Mouse (Mus musculus) granulocyte monocyte progenitor cell, adult 5-6 weeks (primary cell): Measurements from ENCODE around the gene Nit1. TPM values are rescaled to one million over a fixed set of nuclear protein-coding genes. Genes with fewer than 3 reads are reported as not detected.
A peak's percentile ranks its signal among the peaks of the same experiment; 100 is the strongest.

Experiments used
- ATAC-seq: replicated peaks from 2 replicates; pipeline ENCODE4 v1.8.0; 2016; ENCODE audit warnings: mild to moderate bottlenecking, moderate TSS enrichment, inconsistent platforms; ENCODE audit not compliant: poor library complexity, severe bottlenecking
- total RNA-seq, 2 experiments: library from RNA; stranded (forward) in 1 of 2; stranded (reverse) in 1 of 2; fragments of 200-712, 200-1000 nt in 1 of 2; fragments of >200 nt in 1 of 2; fragmentation: Nextera tagmentation in 1 of 2; gene quantifications; 2 replicates each; pipeline ENCODE4 v1.2.3; 2014 to 2017

Nit1 gene
- total RNA-seq, 2 experiments from 2014 or later: 24.6 to 28.1 TPM

DNA sequence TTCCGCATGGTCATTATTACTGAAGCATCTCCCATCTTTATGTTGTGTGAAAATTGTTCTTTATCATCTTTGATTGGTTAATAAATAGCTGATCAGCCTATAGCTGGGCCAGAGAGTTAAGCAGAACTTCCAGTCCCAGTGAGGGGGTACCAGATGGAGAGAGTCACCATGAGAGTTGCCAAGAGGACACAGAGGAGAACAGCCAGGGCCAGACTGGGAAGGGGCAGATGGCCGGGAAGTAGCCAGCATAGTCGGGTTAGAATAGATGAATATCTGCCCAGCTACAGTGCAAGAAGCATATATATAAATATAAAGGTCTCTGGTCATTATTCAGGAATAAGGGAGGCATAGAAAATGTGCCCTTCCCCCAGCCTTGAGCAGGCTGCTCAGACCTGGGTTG is 47.2 kb downstream of the Nit1 start:
- no peak for ATAC-seq

DNA sequence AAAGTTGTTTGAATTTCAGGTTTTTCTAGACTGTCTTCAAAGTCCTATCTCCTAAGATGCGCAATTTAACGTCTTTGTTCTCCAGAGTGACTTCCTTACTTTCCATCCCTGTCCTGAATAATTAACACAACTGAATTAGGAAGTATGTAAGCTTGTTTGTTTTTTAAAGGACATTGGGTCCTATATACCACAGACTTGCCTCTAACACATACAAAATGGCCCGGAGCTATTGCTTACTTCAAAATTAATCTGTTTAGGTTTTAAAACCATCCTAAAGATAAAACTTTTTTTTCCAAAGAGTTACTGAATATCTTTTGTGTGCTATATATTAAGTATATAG is 50.4 kb downstream of the Nit1 start:
- ATAC-seq: no peak

DNA sequence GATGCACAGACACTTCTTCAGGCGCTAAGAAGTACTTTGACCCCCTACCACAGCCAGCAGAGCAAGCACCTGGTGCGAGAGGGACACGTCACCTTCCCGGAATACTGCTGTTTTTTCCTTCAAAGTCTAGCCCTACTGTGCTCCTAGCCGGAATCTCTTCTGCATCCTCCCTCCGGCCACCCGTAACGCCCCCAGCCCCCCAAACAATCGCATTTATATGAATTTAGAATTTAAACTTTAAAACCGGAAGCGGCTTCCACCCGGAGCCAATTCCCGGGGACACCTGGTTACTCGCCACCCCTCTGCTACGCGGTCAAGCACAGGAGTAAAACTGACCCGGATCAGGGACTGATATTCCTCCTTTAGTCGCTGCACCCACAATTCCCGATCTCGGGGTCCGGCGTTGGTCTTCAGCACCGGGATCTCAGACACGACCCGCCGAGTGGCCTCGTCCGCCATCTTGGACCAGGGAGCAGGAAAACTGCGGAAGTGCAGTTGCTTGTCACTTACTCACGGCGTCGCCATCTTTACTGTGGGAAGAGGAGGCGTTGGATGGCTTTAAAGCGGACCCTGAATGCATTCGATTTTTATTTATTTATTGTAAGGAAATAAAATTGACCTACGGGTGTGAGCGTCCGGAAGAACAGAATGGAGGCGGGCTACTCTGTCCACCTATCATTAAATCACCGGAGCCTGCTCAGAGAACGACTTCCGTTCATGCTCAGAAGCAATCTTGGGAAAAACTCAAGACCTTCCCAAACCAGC is 51.0 kb downstream of the Nit1 start, which contains the start of gene Ufc1:
Gene Ufc1 (minus strand): TSS at position 727 of the 765 bp plus-strand sequence.
- ATAC-seq: peak; percentile 98

DNA sequence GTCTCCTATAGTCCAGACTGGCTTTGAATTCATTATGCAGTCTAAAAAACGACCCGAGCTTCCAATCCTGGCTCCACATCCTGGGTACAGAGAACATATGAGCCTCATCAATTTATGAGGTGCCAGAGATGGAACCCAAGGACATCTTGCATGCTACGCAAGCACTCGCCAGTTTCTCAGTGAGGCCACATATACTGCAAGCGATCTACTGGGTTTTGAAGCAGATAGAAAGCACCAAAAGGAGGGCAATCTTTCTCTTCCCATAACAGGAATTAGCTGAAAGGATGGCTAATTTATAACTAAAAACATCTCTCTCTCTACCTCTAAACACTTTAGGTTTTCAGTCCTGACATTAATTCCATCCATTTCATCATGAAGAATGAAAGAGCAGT is 51.5 kb downstream of the Nit1 start:
- ATAC-seq: no peak

DNA sequence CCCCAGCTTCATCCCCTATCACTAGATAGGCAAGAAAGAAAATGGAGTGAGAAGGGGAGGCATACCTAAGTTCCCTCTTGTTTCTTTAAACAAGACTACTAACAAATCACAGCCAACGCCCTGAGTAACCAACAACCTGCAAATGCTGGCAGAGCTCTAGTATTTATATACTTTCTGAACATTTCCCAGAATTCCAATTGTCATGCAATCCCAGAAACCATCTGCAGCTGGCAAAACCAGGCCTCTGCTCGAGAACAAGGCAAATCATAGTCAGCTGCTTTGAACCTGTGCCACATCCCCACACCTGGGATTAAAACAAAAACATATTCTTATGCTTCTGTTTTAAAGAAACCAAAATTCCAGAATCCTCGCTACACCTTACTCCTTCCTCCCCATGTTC is 52.1 kb downstream of the Nit1 start:
- no peak for ATAC-seq

DNA sequence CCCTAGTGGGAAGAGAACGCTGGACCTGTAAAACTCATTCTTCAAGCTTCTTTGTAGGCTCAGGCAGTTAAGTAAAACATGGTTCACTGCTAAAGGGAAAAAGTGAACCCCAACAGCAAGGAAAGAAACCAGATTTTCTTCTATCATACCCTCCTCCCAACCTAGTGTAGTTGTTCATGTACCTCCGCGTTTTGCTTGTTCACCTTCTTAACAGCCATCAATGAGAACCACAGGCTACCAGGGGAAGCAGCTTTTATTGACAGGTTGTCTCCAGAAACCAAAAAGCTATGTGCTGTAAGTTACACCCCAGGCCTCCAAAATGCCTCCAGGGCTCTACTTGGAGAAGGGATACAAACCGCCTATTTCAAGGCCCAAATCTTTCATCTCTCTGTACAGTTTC is 57.1 kb downstream of the Nit1 start:
- ATAC-seq: no peak

Other genes starting within 250 kb of the Nit1 start
- 1.7 and 3.8 TPM in 2 replicates for gene Cfap126, start 231.7 kb downstream of the Nit1 start, total RNA-seq (2014; fragmentation: Nextera tagmentation)
- 0.47 and 1.5 TPM in 2 replicates for gene Cfap126, start 231.7 kb downstream of the Nit1 start, total RNA-seq (2017)
- gene Sdhc, start 195.0 kb downstream of the Nit1 start, total RNA-seq (2014; fragmentation: Nextera tagmentation): 119 and 151 TPM in 2 replicates
- 110 and 112 TPM in 2 replicates for gene Sdhc, start 195.0 kb downstream of the Nit1 start, total RNA-seq (2017)
- 2.0 TPM in 1 of 2 replicates, not detected in the other for gene Mpz, start 194.9 kb downstream of the Nit1 start, total RNA-seq (2014; fragmentation: Nextera tagmentation)
- gene Mpz, start 194.9 kb downstream of the Nit1 start, total RNA-seq (2017): not detected in 2 replicates
- 11.7 and 11.8 TPM in 2 replicates for gene Pcp4l1, start 149.4 kb downstream of the Nit1 start, total RNA-seq (2014; fragmentation: Nextera tagmentation)
- 13.7 TPM in 2 replicates for gene Pcp4l1, start 149.4 kb downstream of the Nit1 start, total RNA-seq (2017)
- gene Nr1i3, start 131.7 kb downstream of the Nit1 start, total RNA-seq (2014; fragmentation: Nextera tagmentation): not detected in 2 replicates
- 0.10 and 0.17 TPM in 2 replicates for gene Nr1i3, start 131.7 kb downstream of the Nit1 start, total RNA-seq (2017)
- 30.1 and 30.3 TPM in 2 replicates for gene Tomm40l, start 123.1 kb downstream of the Nit1 start, total RNA-seq (2014; fragmentation: Nextera tagmentation)
- 20.7 and 21.2 TPM in 2 replicates for gene Tomm40l, start 123.1 kb downstream of the Nit1 start, total RNA-seq (2017)
- gene Apoa2, start 120.6 kb downstream of the Nit1 start, total RNA-seq (2014; fragmentation: Nextera tagmentation): 4.5 and 6.9 TPM in 2 replicates
- 3.7 and 8.0 TPM in 2 replicates for gene Apoa2, start 120.6 kb downstream of the Nit1 start, total RNA-seq (2017)
- gene Fcer1g, start 111.3 kb downstream of the Nit1 start, total RNA-seq (2014; fragmentation: Nextera tagmentation): 327 and 359 TPM in 2 replicates
- 143 and 171 TPM in 2 replicates for gene Fcer1g, start 111.3 kb downstream of the Nit1 start, total RNA-seq (2017)
- gene Adamts4, start 95.2 kb downstream of the Nit1 start, total RNA-seq (2014; fragmentation: Nextera tagmentation): not detected in 2 replicates
- gene Adamts4, start 95.2 kb downstream of the Nit1 start, total RNA-seq (2017): not detected in 2 replicates
- 270 and 271 TPM in 2 replicates for gene Ndufs2, start 94.3 kb downstream of the Nit1 start, total RNA-seq (2014; fragmentation: Nextera tagmentation)
- gene Ndufs2, start 94.3 kb downstream of the Nit1 start, total RNA-seq (2017): 358 and 391 TPM in 2 replicates
- gene B4galt3, start 75.3 kb downstream of the Nit1 start, total RNA-seq (2014; fragmentation: Nextera tagmentation): 24.7 and 25.6 TPM in 2 replicates
- gene B4galt3, start 75.3 kb downstream of the Nit1 start, total RNA-seq (2017): 14.7 and 19.0 TPM in 2 replicates
- 22.5 and 37.6 TPM in 2 replicates for gene Ppox, start 64.5 kb downstream of the Nit1 start, total RNA-seq (2014; fragmentation: Nextera tagmentation)
- 16.8 and 25.3 TPM in 2 replicates for gene Ppox, start 64.5 kb downstream of the Nit1 start, total RNA-seq (2017)
- 34.7 and 37.6 TPM in 2 replicates for gene Usp21, start 57.7 kb downstream of the Nit1 start, total RNA-seq (2014; fragmentation: Nextera tagmentation)
- gene Usp21, start 57.7 kb downstream of the Nit1 start, total RNA-seq (2017): 20.0 and 22.8 TPM in 2 replicates
- gene Ufc1, start 50.6 kb downstream of the Nit1 start, total RNA-seq (2014; fragmentation: Nextera tagmentation): 142 and 143 TPM in 2 replicates
- 108 and 113 TPM in 2 replicates for gene Ufc1, start 50.6 kb downstream of the Nit1 start, total RNA-seq (2017)
- 16.4 and 17.1 TPM in 2 replicates for gene Dedd, start 16.5 kb downstream of the Nit1 start, total RNA-seq (2014; fragmentation: Nextera tagmentation)
- gene Dedd, start 16.5 kb downstream of the Nit1 start, total RNA-seq (2017): 12.9 and 16.8 TPM in 2 replicates
- gene Pfdn2, start within 50 bp of the Nit1 start, total RNA-seq (2014; fragmentation: Nextera tagmentation): 35.6 and 62.6 TPM in 2 replicates
- gene Pfdn2, start within 50 bp of the Nit1 start, total RNA-seq (2017): 15.2 and 28.0 TPM in 2 replicates
- gene Klhdc9, start 15.2 kb upstream of the Nit1 start, total RNA-seq (2014; fragmentation: Nextera tagmentation): not detected in 2 replicates
- 0.52 and 0.77 TPM in 2 replicates for gene Klhdc9, start 15.2 kb upstream of the Nit1 start, total RNA-seq (2017)
- 1.5 and 2.4 TPM in 2 replicates for gene Nectin4, start 24.5 kb upstream of the Nit1 start, total RNA-seq (2014; fragmentation: Nextera tagmentation)
- gene Nectin4, start 24.5 kb upstream of the Nit1 start, total RNA-seq (2017): 0.99 and 1.6 TPM in 2 replicates
- 47.2 and 53.5 TPM in 2 replicates for gene Arhgap30, start 43.3 kb upstream of the Nit1 start, total RNA-seq (2014; fragmentation: Nextera tagmentation)
- gene Arhgap30, start 43.3 kb upstream of the Nit1 start, total RNA-seq (2017): 63.0 and 67.1 TPM in 2 replicates
- gene Usf1, start 65.7 kb upstream of the Nit1 start, total RNA-seq (2014; fragmentation: Nextera tagmentation): 51.3 and 64.2 TPM in 2 replicates
- gene Usf1, start 65.7 kb upstream of the Nit1 start, total RNA-seq (2017): 71.0 and 71.5 TPM in 2 replicates
- 10.1 and 14.9 TPM in 2 replicates for gene Tstd1, start 73.2 kb upstream of the Nit1 start, total RNA-seq (2014; fragmentation: Nextera tagmentation)
- gene Tstd1, start 73.2 kb upstream of the Nit1 start, total RNA-seq (2017): 3.7 TPM in 1 of 2 replicates, not detected in the other
- not detected in 2 replicates for gene F11r, start 91.9 kb upstream of the Nit1 start, total RNA-seq (2014; fragmentation: Nextera tagmentation)
- gene F11r, start 91.9 kb upstream of the Nit1 start, total RNA-seq (2017): 5.8 TPM in 1 of 2 replicates, not detected in the other
- 3.2 and 4.7 TPM in 2 replicates for gene Alyref2, start 157.8 kb upstream of the Nit1 start, total RNA-seq (2014; fragmentation: Nextera tagmentation)
- 6.4 and 13.2 TPM in 2 replicates for gene Alyref2, start 157.8 kb upstream of the Nit1 start, total RNA-seq (2017)
- gene Itln1, start 189.6 kb upstream of the Nit1 start, total RNA-seq (2014; fragmentation: Nextera tagmentation): not detected in 2 replicates
- not detected in 2 replicates for gene Itln1, start 189.6 kb upstream of the Nit1 start, total RNA-seq (2017)
- 5.5 and 6.7 TPM in 2 replicates for gene Cd244a, start 213.5 kb upstream of the Nit1 start, total RNA-seq (2014; fragmentation: Nextera tagmentation)
- 5.6 and 7.9 TPM in 2 replicates for gene Cd244a, start 213.5 kb upstream of the Nit1 start, total RNA-seq (2017)